Mouse (Mus musculus): ENCODE measurements around the gene Dnase1l3.

GRCm38 (mm10) chr14:7956427-7956826 is 37.9 kb downstream of the Dnase1l3 start:
- TF ChIP-seq CTCF (IDR thresholded peaks at IDR 0.05; ENCODE audit: extremely low read depth, insufficient read length, insufficient replicate concordance, low read depth, low read length): no peak
- TF ChIP-seq POLR2A (IDR thresholded peaks at IDR 0.05; ENCODE audit: low read depth, low read length): no peak

Data from small intestine, adult 2 months (tissue).